Mouse (Mus musculus) left cerebral cortex, adult 2 months (tissue): Measurements from ENCODE around the gene Ssb. TPM values are rescaled to one million over a fixed set of nuclear protein-coding genes. Genes with fewer than 3 reads are reported as not detected.

ENCODE experiments used
- DNase-seq, 2 experiments: peaks; one replicate each; pipeline ENCODE4 v3.0.0; 2021 to 2022; ENCODE audit warnings: low spot score in 2 of 2, mixed read lengths in 1 of 2; ENCODE audit errors: extremely low spot score in 1 of 2
- H3K27ac ChIP-seq: fragments of 200-600 bp; 2 replicates; pipeline ENCODE4 v1.8.1; 2022
- H3K4me3 ChIP-seq: fragments of 200-600 bp; 2 replicates; pipeline ENCODE4 v1.8.1; 2022
- CTCF ChIP-seq: fragments of 200-600 bp; IDR thresholded peaks from 2 replicates; pipeline ENCODE4 v1.8.1; 2022; ENCODE audit warnings: antibody characterized with exemption, mild to moderate bottlenecking, moderate library complexity
- intact Hi-C: fragments of 180-260 bp; cut with DNase I; formaldehyde crosslinking; loops from one replicate; pipeline ENCODE4 v1.15.1; 2025
- total RNA-seq, 2 experiments: library from RNA; stranded (reverse); gene quantifications; 2 replicates each; pipeline ENCODE4 v1.2.3; 2021

Gene Ssb
- total RNA-seq, 2 experiments from 2014 or later: 108 to 115 TPM

DNA sequence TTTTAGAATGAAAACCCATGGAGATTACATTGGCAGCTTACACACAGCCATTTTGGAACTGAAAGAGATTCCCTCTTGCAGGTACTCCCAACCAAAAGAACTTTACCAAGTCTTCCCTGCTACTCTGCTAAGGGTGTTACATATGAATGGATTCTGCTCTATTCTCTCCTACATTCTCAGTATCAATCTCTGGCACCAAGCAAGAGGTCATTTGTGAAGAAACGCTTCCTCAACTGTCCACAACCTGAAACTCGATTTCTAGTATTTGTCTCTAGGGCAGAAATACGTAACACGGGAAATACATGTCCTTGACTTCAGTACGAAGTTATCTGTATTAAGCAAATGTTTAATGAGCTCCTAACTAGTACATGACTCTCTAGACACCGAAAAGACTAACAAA lies 23.2 kb downstream of the Ssb start:
- intact Hi-C loops: no loop called here
- Histone ChIP-seq H3K4me3 (peak overlapping the region; percentile 61), H3K27ac (no peak overlapping the region)
- no peak for TF ChIP-seq CTCF
- DNase-seq: no peak

DNA sequence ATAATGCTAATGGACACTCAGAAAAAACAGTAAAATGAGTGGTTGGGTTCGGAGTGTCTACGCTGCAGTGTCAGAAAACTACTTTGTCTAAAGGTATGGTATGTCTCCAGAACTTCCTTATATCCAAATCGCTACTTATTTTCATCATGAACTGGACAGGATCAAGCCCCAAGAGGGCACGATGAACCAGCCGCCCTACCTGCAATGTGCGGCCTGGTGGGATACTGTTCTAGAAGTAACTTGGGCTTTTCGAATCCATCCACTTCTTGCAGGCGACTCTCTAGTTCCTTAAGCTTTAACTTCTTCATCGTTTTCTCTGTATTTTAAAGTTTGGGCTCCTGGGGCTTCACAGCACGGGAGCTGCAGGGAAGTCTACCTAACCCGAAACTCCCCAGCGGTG lies 23.7 kb downstream of the Ssb start:
- intact Hi-C loops: no loop called here
- no peak for TF ChIP-seq CTCF
- peak overlapping the region; percentile 84 for H3K27ac ChIP-seq
- H3K4me3 ChIP-seq: peak overlapping the region; percentile 61
- no peak for DNase-seq

DNA sequence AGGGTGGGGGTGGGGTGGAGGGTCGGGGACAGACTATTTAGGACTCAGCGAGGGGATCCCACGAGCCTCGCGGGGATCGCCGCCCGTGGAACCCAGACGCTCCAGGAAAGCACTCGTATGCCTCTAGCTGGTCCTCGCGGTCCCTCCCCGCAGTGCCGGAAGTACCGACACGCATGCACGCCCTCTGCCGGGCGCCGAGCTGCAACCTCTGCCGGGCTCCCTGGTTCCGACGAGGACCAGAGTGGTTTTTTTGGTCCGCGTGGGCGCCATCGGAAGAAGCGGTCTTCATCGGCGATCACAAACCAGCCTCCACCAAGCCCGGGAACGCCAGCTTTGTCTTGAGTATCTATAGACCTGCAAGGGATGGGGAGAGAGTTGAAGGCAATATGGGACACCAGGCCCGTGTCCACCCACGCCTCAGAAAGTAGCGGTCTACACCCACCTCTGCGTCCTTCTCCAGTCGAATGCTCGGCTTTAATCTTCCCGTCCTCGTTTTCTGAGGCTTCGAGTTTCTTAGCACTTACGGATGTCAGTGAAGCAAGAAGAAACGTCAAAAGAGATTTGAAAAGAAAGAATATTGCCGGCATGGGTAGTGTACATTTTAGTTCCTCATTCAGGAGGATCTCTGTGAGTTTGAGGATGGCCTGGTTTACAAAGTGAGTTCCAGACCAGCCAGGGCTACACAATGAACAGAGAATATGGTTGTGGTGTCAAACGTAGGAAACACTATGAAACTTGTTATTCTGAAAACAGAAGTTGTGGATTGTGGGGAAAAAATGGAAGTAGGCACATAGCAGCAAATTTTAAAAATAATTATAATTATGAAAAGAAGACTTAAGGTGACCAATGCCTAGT lies 24.3 kb downstream of the Ssb start, which contains the start of gene Mettl5:
TSS of gene Mettl5 (minus strand) at position 165 of the 855 bp plus-strand sequence.
- intact Hi-C loops: no loop called here
- TF ChIP-seq CTCF: peak; percentile 71
- peak; percentile 86 to 90 for DNase-seq
- H3K4me3 ChIP-seq: peak within 1 kb of the TSS; percentile 61
- H3K27ac ChIP-seq: peak within 1 kb of the TSS; percentile 84

GRCm38 (mm10) chr2:69888957-69889356 lies 27.6 kb downstream of the Ssb start:
- no peak for DNase-seq
- intact Hi-C loops: no loop called here
- H3K27ac ChIP-seq: no peak overlapping the region
- no peak overlapping the region for H3K4me3 ChIP-seq
- no peak for TF ChIP-seq CTCF

- DNase-seq: no peak
- intact Hi-C loops: no loop called here
- no peak for TF ChIP-seq CTCF
- Histone ChIP-seq H3K27ac (no peak overlapping the region), H3K4me3 (no peak overlapping the region)
Measured at GRCm38 (mm10) chr2:69890843-69891242, 29.5 kb downstream of the Ssb start.

- no peak for TF ChIP-seq CTCF
- H3K4me3 ChIP-seq: no peak overlapping the region
- no peak overlapping the region for H3K27ac ChIP-seq
- intact Hi-C loops: no loop called here
- DNase-seq: no peak
Measured at GRCm38 (mm10) chr2:69893145-69893544, 31.8 kb downstream of the Ssb start.

DNA sequence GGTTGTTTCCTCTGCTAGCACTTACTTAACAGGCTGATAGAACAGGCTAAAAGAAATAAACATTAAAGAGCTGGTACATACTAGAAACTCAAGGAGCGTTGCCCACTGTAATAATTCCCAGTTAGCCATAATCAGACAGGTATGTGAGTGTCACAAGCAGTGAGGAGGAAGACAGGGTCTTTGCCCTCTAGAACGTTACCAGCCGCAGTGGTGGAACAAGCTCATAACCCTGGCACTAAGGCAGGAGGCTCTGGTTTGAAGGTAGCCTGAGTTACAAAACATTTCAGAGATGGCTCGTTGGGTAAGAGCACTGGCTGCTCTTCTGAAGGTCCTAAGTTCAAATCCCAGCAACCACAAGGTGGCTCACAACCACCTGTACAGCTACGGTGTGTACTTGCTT lies 32.5 kb downstream of the Ssb start:
- Histone ChIP-seq H3K27ac (no peak overlapping the region), H3K4me3 (no peak overlapping the region)
- intact Hi-C loops: no loop called here
- TF ChIP-seq CTCF: no peak
- DNase-seq: no peak

GRCm38 (mm10) chr2:69895502-69896223 lies 34.3 kb downstream of the Ssb start:
- intact Hi-C loops: no loop called here
- peak; percentile 45 for TF ChIP-seq CTCF
- H3K4me3 ChIP-seq: no peak overlapping the region
- no peak for DNase-seq
- no peak overlapping the region for H3K27ac ChIP-seq

DNA sequence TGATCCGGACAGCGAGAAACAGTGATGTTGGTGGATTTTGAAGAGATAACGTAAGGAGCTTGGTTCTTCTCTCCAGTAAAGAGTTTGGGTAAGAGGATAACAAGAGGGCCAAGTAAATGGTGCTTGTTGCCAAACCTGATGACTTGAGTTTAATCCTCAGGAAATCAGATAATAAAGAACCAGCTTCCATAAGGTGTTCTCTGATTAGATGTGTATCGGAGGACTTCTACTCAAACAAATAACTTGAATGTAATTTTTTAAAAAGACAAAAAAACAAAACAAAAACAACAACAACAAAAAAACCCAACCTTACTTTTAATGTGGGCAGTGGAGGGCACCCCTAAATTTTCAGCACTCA lies 34.8 kb downstream of the Ssb start:
- Histone ChIP-seq H3K27ac (no peak overlapping the region), H3K4me3 (no peak overlapping the region)
- intact Hi-C loops: no loop called here
- no peak for TF ChIP-seq CTCF
- DNase-seq: no peak

DNA sequence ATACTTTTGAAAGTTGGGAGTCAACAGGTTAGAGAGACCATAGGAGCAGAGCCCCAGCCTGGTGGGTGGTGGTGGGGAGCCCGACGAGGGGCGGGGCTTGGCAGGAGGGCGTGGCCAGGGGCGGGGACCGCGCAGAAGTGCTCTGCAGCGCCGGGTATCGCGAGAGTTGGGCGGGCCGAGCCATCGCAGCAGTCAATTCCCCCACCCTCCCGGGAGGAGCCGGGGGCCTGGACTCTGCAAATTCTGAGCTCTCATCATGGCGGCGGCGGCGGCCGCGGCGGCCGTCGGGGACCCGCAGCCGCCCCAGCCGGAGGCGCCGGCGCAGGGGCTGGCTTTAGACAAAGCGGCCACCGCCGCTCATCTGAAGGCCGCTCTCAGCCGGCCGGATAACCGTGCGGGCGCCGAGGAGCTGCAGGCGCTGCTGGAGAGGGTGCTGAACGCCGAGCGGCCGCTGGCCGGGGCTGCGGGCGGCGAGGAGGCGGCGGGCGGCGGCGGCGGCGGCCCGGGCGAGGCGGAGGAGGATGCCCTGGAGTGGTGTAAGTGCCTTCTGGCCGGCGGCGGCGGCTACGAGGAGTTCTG lies 35.8 kb downstream of the Ssb start, which contains the start of gene Ubr3:
TSS of gene Ubr3 (plus strand) at position 208 of the 579 bp plus-strand sequence.
- peak; percentile 98 for DNase-seq
- intact Hi-C loops: no loop called here
- peak within 1 kb of the TSS; percentile 95 for H3K4me3 ChIP-seq
- TF ChIP-seq CTCF: no peak
- peak within 1 kb of the TSS; percentile 94 for H3K27ac ChIP-seq

DNA sequence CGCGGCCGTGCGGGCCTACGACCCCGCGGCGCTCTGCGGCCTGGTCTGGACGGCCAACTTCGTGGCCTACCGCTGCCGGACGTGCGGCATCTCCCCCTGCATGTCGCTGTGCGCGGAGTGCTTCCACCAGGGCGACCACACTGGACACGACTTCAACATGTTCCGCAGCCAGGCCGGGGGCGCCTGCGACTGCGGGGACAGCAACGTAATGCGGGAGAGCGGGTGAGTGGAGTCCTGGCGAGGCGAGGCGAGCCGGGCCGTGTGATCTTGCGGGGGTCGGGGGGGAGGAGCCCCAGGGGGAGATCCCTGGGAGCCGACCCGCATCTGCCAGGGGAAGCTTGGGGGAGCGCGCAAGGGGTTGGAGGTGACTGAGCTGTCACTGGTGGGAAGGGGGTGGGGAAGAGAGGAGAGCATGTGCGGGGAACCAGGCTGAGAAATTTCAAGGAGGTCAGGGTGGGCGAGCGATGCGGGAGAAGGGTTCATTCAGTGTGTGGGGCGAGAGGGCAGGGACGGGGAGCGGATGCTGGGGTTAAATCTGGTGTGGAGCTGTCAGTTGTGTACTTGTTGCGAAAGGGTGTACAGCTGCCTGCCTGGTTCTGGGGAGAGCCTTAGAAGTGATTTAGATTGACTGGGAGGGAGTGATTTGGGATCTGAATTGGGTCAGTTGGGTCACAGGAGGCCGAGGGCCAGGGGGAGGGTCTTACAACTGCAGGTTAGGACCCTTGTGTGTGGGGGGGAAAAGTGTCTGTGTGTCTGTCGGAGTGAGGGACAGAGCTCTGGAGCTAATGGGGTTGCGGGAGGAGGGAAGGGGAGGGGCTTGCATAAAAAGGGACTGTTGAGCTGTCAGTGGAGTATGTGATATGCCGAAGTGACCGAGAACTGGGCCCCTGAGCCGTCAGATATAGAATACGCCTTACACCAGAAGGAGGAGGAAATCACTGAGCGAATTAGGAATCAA lies 36.5 kb downstream of the Ssb start:
- Histone ChIP-seq H3K27ac (peak overlapping the region; percentile 94), H3K4me3 (peak overlapping the region; percentile 95)
- DNase-seq: peak; percentile 49 to 50
- intact Hi-C loops: no loop called here
- TF ChIP-seq CTCF: no peak
